Mouse (Mus musculus): ENCODE results near the gene Foxp1. TPM values are rescaled to one million over a fixed set of nuclear protein-coding genes. Genes with fewer than 3 reads are reported as not detected.

Gene Foxp1
- polyA plus RNA-seq, 1 experiment from 2014 or later: 99.3 TPM

- 77% methylated on average over 8 of the region's 8 CpGs for WGBS
- Histone ChIP-seq H3K4me3 (no peak overlapping the region), H3K9me3 (no peaks in the 10 kb centered on the region), H3K4me1 (peaks cover 32% of the 10 kb centered on the region), H3K27ac (no peak overlapping the region), H3K36me3 (no peaks in the 10 kb centered on the region), H3K27me3 (ENCODE audit: insufficient read depth, poor library complexity, severe bottlenecking) (no peaks in the 10 kb centered on the region)
- DNase-seq (ENCODE audit: low spot score): no peak
These were observed 32.4 kb downstream of the Foxp1 start for GRCm38 (mm10) chr6:99489900-99490648.

- no peak for DNase-seq (ENCODE audit: low spot score)
- Histone ChIP-seq H3K27ac (no peak overlapping the region), H3K4me1 (peaks cover 38% of the 10 kb centered on the region), H3K36me3 (no peaks in the 10 kb centered on the region), H3K27me3 (ENCODE audit: insufficient read depth, poor library complexity, severe bottlenecking) (no peaks in the 10 kb centered on the region), H3K4me3 (no peak overlapping the region), H3K9me3 (no peaks in the 10 kb centered on the region)
- 80% methylated on average over 10 of the region's 10 CpGs for WGBS
These were observed 33.1 kb downstream of the Foxp1 start for GRCm38 (mm10) chr6:99489423-99489822.

- Histone ChIP-seq H3K4me1 (peaks cover 51% of the 10 kb centered on the region), H3K27me3 (ENCODE audit: insufficient read depth, poor library complexity, severe bottlenecking) (no peaks in the 10 kb centered on the region), H3K36me3 (no peaks in the 10 kb centered on the region), H3K27ac (peak overlapping the region; percentile 89), H3K9me3 (no peaks in the 10 kb centered on the region), H3K4me3 (no peak overlapping the region)
- 71% methylated on average over 12 of the region's 12 CpGs for WGBS
- DNase-seq (ENCODE audit: low spot score): no peak
These were observed 36.5 kb downstream of the Foxp1 start for GRCm38 (mm10) chr6:99485884-99486640.

- H3K27ac ChIP-seq: peak overlapping the region; percentile 89
- no peaks in the 10 kb centered on the region for H3K9me3 ChIP-seq
- no peaks in the 10 kb centered on the region for H3K27me3 ChIP-seq (ENCODE audit: insufficient read depth, poor library complexity, severe bottlenecking)
- peak overlapping the region; percentile 32 for H3K4me3 ChIP-seq
- 34% methylated on average over 20 of the region's 20 CpGs for WGBS
- peak; percentile 93 for DNase-seq (ENCODE audit: low spot score)
- peaks cover 47% of the 10 kb centered on the region for H3K4me1 ChIP-seq
- H3K36me3 ChIP-seq: no peaks in the 10 kb centered on the region
These were observed 37.2 kb downstream of the Foxp1 start for GRCm38 (mm10) chr6:99485217-99485883.

GRCm38 (mm10) chr6:99484884-99485216, 37.7 kb downstream of the Foxp1 start:
- 37% methylated on average over 8 of the region's 8 CpGs for WGBS
- DNase-seq (ENCODE audit: low spot score): no peak

GRCm38 (mm10) chr6:99484197-99484725, 38.3 kb downstream of the Foxp1 start:
- H3K9me3 ChIP-seq: no peaks in the 10 kb centered on the region
- no peak for DNase-seq (ENCODE audit: low spot score)
- no peaks in the 10 kb centered on the region for H3K36me3 ChIP-seq
- H3K4me1 ChIP-seq: peaks cover 40% of the 10 kb centered on the region
- no peak overlapping the region for H3K4me3 ChIP-seq
- no peaks in the 10 kb centered on the region for H3K27me3 ChIP-seq (ENCODE audit: insufficient read depth, poor library complexity, severe bottlenecking)
- peak overlapping the region; percentile 89 for H3K27ac ChIP-seq
- 80% methylated on average over 7 of the region's 7 CpGs for WGBS

More at GRCm38 (mm10) chr6:99484884-99485216, 37.7 kb downstream of the Foxp1 start:
- peak overlapping the region; percentile 89 for H3K27ac ChIP-seq
- H3K4me1 ChIP-seq: peaks cover 44% of the 10 kb centered on the region
- no peaks in the 10 kb centered on the region for H3K27me3 ChIP-seq (ENCODE audit: insufficient read depth, poor library complexity, severe bottlenecking)
- H3K9me3 ChIP-seq: no peaks in the 10 kb centered on the region
- H3K36me3 ChIP-seq: no peaks in the 10 kb centered on the region
- H3K4me3 ChIP-seq: peak overlapping the region; percentile 32

- Histone ChIP-seq H3K27ac (peak overlapping the region; percentile 89), H3K4me1 (peaks cover 44% of the 10 kb centered on the region), H3K4me3 (no peak overlapping the region), H3K27me3 (ENCODE audit: insufficient read depth, poor library complexity, severe bottlenecking) (no peaks in the 10 kb centered on the region), H3K36me3 (no peaks in the 10 kb centered on the region), H3K9me3 (no peaks in the 10 kb centered on the region)
- 59% methylated on average over 10 of the region's 10 CpGs for WGBS
- no peak for DNase-seq (ENCODE audit: low spot score)
These were observed 39.0 kb downstream of the Foxp1 start for GRCm38 (mm10) chr6:99483556-99483955.

- Histone ChIP-seq H3K9me3 (no peaks in the 10 kb centered on the region), H3K27me3 (ENCODE audit: insufficient read depth, poor library complexity, severe bottlenecking) (no peaks in the 10 kb centered on the region), H3K4me1 (peaks cover 44% of the 10 kb centered on the region), H3K27ac (no peak overlapping the region), H3K36me3 (no peaks in the 10 kb centered on the region), H3K4me3 (no peak overlapping the region)
- WGBS: 74% methylated on average over 7 of the region's 7 CpGs
- DNase-seq (ENCODE audit: low spot score): no peak
These were observed 41.0 kb downstream of the Foxp1 start for GRCm38 (mm10) chr6:99481568-99481967.

- Histone ChIP-seq H3K9me3 (no peaks in the 10 kb centered on the region), H3K27me3 (ENCODE audit: insufficient read depth, poor library complexity, severe bottlenecking) (no peaks in the 10 kb centered on the region), H3K27ac (no peak overlapping the region), H3K4me1 (peaks cover 22% of the 10 kb centered on the region), H3K4me3 (no peak overlapping the region), H3K36me3 (no peaks in the 10 kb centered on the region)
- DNase-seq (ENCODE audit: low spot score): no peak
- WGBS: 82% methylated on average over 13 of the region's 13 CpGs
These were observed 43.5 kb downstream of the Foxp1 start for GRCm38 (mm10) chr6:99478873-99479650.

- H3K4me1 ChIP-seq: peaks cover 18% of the 10 kb centered on the region
- no peaks in the 10 kb centered on the region for H3K36me3 ChIP-seq
- no peaks in the 10 kb centered on the region for H3K27me3 ChIP-seq (ENCODE audit: insufficient read depth, poor library complexity, severe bottlenecking)
- no peak overlapping the region for H3K27ac ChIP-seq
- WGBS: 81% methylated on average over 9 of the region's 9 CpGs
- H3K4me3 ChIP-seq: no peak overlapping the region
- no peak for DNase-seq (ENCODE audit: low spot score)
- no peaks in the 10 kb centered on the region for H3K9me3 ChIP-seq
These were observed 47.5 kb downstream of the Foxp1 start for GRCm38 (mm10) chr6:99475040-99475439.

- Histone ChIP-seq H3K36me3 (no peaks in the 10 kb centered on the region), H3K4me3 (no peak overlapping the region), H3K4me1 (peaks cover 28% of the 10 kb centered on the region), H3K27me3 (ENCODE audit: insufficient read depth, poor library complexity, severe bottlenecking) (no peaks in the 10 kb centered on the region), H3K9me3 (no peaks in the 10 kb centered on the region), H3K27ac (no peak overlapping the region)
- DNase-seq (ENCODE audit: low spot score): no peak
- WGBS: 72% methylated on average over 5 of the region's 5 CpGs
These were observed 51.6 kb downstream of the Foxp1 start for GRCm38 (mm10) chr6:99470906-99471305.

GRCm38 (mm10) chr6:99469134-99469834, 53.2 kb downstream of the Foxp1 start:
- H3K9me3 ChIP-seq: no peaks in the 10 kb centered on the region
- WGBS: 81% methylated on average over 12 of the region's 12 CpGs
- H3K36me3 ChIP-seq: no peaks in the 10 kb centered on the region
- DNase-seq (ENCODE audit: low spot score): no peak
- H3K27ac ChIP-seq: no peak overlapping the region
- H3K4me1 ChIP-seq: peaks cover 36% of the 10 kb centered on the region
- no peaks in the 10 kb centered on the region for H3K27me3 ChIP-seq (ENCODE audit: insufficient read depth, poor library complexity, severe bottlenecking)
- no peak overlapping the region for H3K4me3 ChIP-seq
